Mouse (Mus musculus) forebrain, postnatal 0 days (tissue): ENCODE measurements around the gene Casd1. TPM values are rescaled to one million over a fixed set of nuclear protein-coding genes. Genes with fewer than 3 reads are reported as not detected.

ENCODE experiments used
- ATAC-seq: fragments of 200-750 bp; cut with Nextera tagmentation; 2 replicates; pipeline ENCODE4 v1.8.0; 2017; ENCODE audit warnings: mild to moderate bottlenecking, moderate library complexity
- DNase-seq: peaks from one replicate; pipeline ENCODE4 v3.0.0-alpha.2; 2015
- H3K27ac ChIP-seq: fragments of 300-500 bp; sonication (generic); 2 replicates; pipeline ENCODE4 v1.5.1; 2014; ENCODE audit warnings: low read depth, mild to moderate bottlenecking, antibody characterized with exemption, low read length, moderate library complexity, mixed read lengths
- H3K27me3 ChIP-seq: fragments of 300-500 bp; sonication (generic); 2 replicates; pipeline ENCODE4 v1.6.1; 2014; ENCODE audit warnings: mild to moderate bottlenecking, low read length, mixed read lengths; ENCODE audit not compliant: insufficient read depth
- H3K36me3 ChIP-seq: fragments of 300-500 bp; sonication (generic); 2 replicates; pipeline ENCODE4 v1.6.1; 2014; ENCODE audit warnings: mild to moderate bottlenecking, moderate library complexity; ENCODE audit not compliant: insufficient read depth
- H3K4me1 ChIP-seq: fragments of 300-500 bp; sonication (generic); 2 replicates; pipeline ENCODE4 v1.6.1; 2014; ENCODE audit warnings: antibody characterized with exemption; ENCODE audit not compliant: insufficient read depth
- H3K4me2 ChIP-seq: fragments of 300-500 bp; sonication (generic); 2 replicates; pipeline ENCODE4 v1.6.1; 2014; ENCODE audit warnings: low read depth, mild to moderate bottlenecking, moderate library complexity
- H3K4me3 ChIP-seq: fragments of 300-500 bp; sonication (generic); 2 replicates; pipeline ENCODE4 v1.5.1; 2014; ENCODE audit warnings: low read depth, low read length, mixed read lengths
- H3K9ac ChIP-seq: fragments of 300-500 bp; sonication (generic); 2 replicates; pipeline ENCODE4 v1.6.1; 2014; ENCODE audit warnings: mild to moderate bottlenecking
- H3K9me3 ChIP-seq: fragments of 300-500 bp; sonication (generic); 2 replicates; pipeline ENCODE4 v1.6.1; 2016; ENCODE audit warnings: low read length
- CTCF ChIP-seq: sonication (generic); IDR thresholded peaks from 2 replicates; pipeline ENCODE4 v1.5.1; 2016; ENCODE audit warnings: antibody characterized with exemption, control low read depth, low read depth
- WGBS: fragments of 180-500 bp; shearing (Covaris S2); extraction: QIAGEN DNeasy Blood & Tissue Kit; methylation state at CpG from one replicate; pipeline ENCODE4 v1.1.7; 2014; 5-methylcytosine and 5-hydroxymethylcytosine counted together
- polyA plus RNA-seq: library from polyadenylated mRNA; unstranded; fragments of >200 nt; fragmentation: Nextera tagmentation; extraction: Ambion mirVana; gene quantifications from 2 replicates; pipeline ENCODE4 v1.2.1, GENCODE M21; 2015
- total RNA-seq: library from RNA; depleted of rRNA; stranded (reverse); fragments of >200 nt; gene quantifications from 2 replicates; pipeline ENCODE4 v1.2.3, GENCODE M21; 2014; rRNA removed

Casd1 gene
- total and polyA plus RNA-seq, 2 experiments from 2014 or later = 38.7 to 90.3 TPM

GRCm38 (mm10) chr6:4664313-4664712 lies 63.7 kb downstream of the Casd1 start:
- no peaks in the 10 kb centered on the region for H3K9me3 ChIP-seq
- no peak for ATAC-seq
- 64% methylated on average over 2 of the region's 2 CpGs for WGBS

GRCm38 (mm10) chr6:4665154-4665553 lies 64.5 kb downstream of the Casd1 start:
- 93% methylated on average over 6 of the region's 6 CpGs for WGBS
- no peak overlapping the region for H3K4me3 ChIP-seq

More at GRCm38 (mm10) chr6:4664313-4664712, 63.7 kb downstream of the Casd1 start:
- H3K36me3 ChIP-seq = no peaks in the 10 kb centered on the region
- no peak for TF ChIP-seq CTCF
- H3K9ac ChIP-seq = no peak overlapping the region
- H3K27me3 ChIP-seq = no peaks in the 10 kb centered on the region
- H3K4me1 ChIP-seq = no peaks in the 10 kb centered on the region
- DNase-seq = no peak
- no peak overlapping the region for H3K27ac ChIP-seq
- no peak overlapping the region for H3K4me2 ChIP-seq
- H3K4me3 ChIP-seq = no peak overlapping the region

GRCm38 (mm10) chr6:4677356-4677761 lies 76.7 kb downstream of the Casd1 start:
- no peaks in the 10 kb centered on the region for H3K9me3 ChIP-seq
- H3K4me2 ChIP-seq = no peak overlapping the region
- no peak overlapping the region for H3K4me3 ChIP-seq
- no peak overlapping the region for H3K9ac ChIP-seq
- H3K36me3 ChIP-seq = no peaks in the 10 kb centered on the region
- H3K27me3 ChIP-seq = no peaks in the 10 kb centered on the region
- H3K27ac ChIP-seq = no peak overlapping the region
- no peak for TF ChIP-seq CTCF
- H3K4me1 ChIP-seq = no peaks in the 10 kb centered on the region
- ATAC-seq (no peak), DNase-seq (no peak)
- 21% methylated on average over 1 of the region's 1 CpGs for WGBS

More at GRCm38 (mm10) chr6:4665154-4665553, 64.5 kb downstream of the Casd1 start:
- no peak for ATAC-seq
- no peak for TF ChIP-seq CTCF
- H3K4me2 ChIP-seq = no peak overlapping the region
- no peaks in the 10 kb centered on the region for H3K9me3 ChIP-seq
- DNase-seq = no peak
- no peak overlapping the region for H3K9ac ChIP-seq
- H3K36me3 ChIP-seq = no peaks in the 10 kb centered on the region
- H3K27ac ChIP-seq = no peak overlapping the region
- H3K4me1 ChIP-seq = no peaks in the 10 kb centered on the region
- no peaks in the 10 kb centered on the region for H3K27me3 ChIP-seq

- no peaks in the 10 kb centered on the region for H3K4me1 ChIP-seq
- DNase-seq = no peak
- no peak overlapping the region for H3K4me2 ChIP-seq
- 29% methylated on average over 1 of the region's 1 CpGs for WGBS
- no peak for TF ChIP-seq CTCF
- H3K9ac ChIP-seq = no peak overlapping the region
- no peak overlapping the region for H3K27ac ChIP-seq
- no peaks in the 10 kb centered on the region for H3K27me3 ChIP-seq
- no peaks in the 10 kb centered on the region for H3K36me3 ChIP-seq
- no peak overlapping the region for H3K4me3 ChIP-seq
- ATAC-seq = no peak
- no peaks in the 10 kb centered on the region for H3K9me3 ChIP-seq
These were observed 79.3 kb downstream of the Casd1 start for GRCm38 (mm10) chr6:4679981-4680380.

- ATAC-seq (no peak), DNase-seq (no peak)
- Histone ChIP-seq H3K4me1 (no peaks in the 10 kb centered on the region), H3K9me3 (no peaks in the 10 kb centered on the region), H3K36me3 (no peaks in the 10 kb centered on the region), H3K27me3 (no peaks in the 10 kb centered on the region), H3K9ac (no peak overlapping the region), H3K27ac (no peak overlapping the region), H3K4me3 (no peak overlapping the region), H3K4me2 (no peak overlapping the region)
- no peak for TF ChIP-seq CTCF
- 70% methylated on average over 4 of the region's 4 CpGs for WGBS
These were observed 79.9 kb downstream of the Casd1 start for GRCm38 (mm10) chr6:4680576-4680975.

GRCm38 (mm10) chr6:4684706-4685340 lies 84.2 kb downstream of the Casd1 start:
- Histone ChIP-seq H3K36me3 (no peaks in the 10 kb centered on the region), H3K4me1 (no peaks in the 10 kb centered on the region), H3K27ac (no peak overlapping the region), H3K4me3 (no peak overlapping the region), H3K9me3 (no peaks in the 10 kb centered on the region), H3K4me2 (no peak overlapping the region), H3K27me3 (no peaks in the 10 kb centered on the region), H3K9ac (no peak overlapping the region)
- DNase-seq (no peak), ATAC-seq (no peak)
- TF ChIP-seq CTCF = no peak
- 72% methylated on average over 10 of the region's 10 CpGs for WGBS

- ATAC-seq = no peak
These were observed 89.8 kb downstream of the Casd1 start for GRCm38 (mm10) chr6:4690438-4690837.

More at GRCm38 (mm10) chr6:4690438-4690837, 89.8 kb downstream of the Casd1 start:
- Histone ChIP-seq H3K4me1 (no peaks in the 10 kb centered on the region), H3K9ac (no peak overlapping the region), H3K4me2 (no peak overlapping the region), H3K9me3 (no peaks in the 10 kb centered on the region), H3K27ac (no peak overlapping the region), H3K36me3 (no peaks in the 10 kb centered on the region), H3K4me3 (no peak overlapping the region), H3K27me3 (no peaks in the 10 kb centered on the region)
- no peak for DNase-seq
- 85% methylated on average over 4 of the region's 4 CpGs for WGBS
- no peak for TF ChIP-seq CTCF

Other genes starting within 250 kb of the Casd1 start
- 62.9 and 255 TPM in 2 replicates for gene Col1a2, start 96.0 kb upstream of the Casd1 start, total RNA-seq
- gene Col1a2, start 96.0 kb upstream of the Casd1 start, polyA plus RNA-seq = 39.6 and 43.2 TPM in 2 replicates
- 36.2 and 44.5 TPM in 2 replicates for gene Sgce, start 146.4 kb downstream of the Casd1 start, total RNA-seq
- 30.6 and 39.4 TPM in 2 replicates for gene Sgce, start 146.4 kb downstream of the Casd1 start, polyA plus RNA-seq
- gene Peg10, start 146.5 kb downstream of the Casd1 start, total RNA-seq = 25.2 and 72.5 TPM in 2 replicates
- gene Peg10, start 146.5 kb downstream of the Casd1 start, polyA plus RNA-seq = 1.8 and 3.5 TPM in 2 replicates